Mouse (Mus musculus): ENCODE results near the gene Fgf16. TPM values are rescaled to one million over a fixed set of nuclear protein-coding genes. Genes with fewer than 3 reads are reported as not detected.

Fgf16 gene
- polyA plus RNA-seq (2012; rRNA removed), result not detected in 2 replicates

GRCm38 (mm10) chrX:105764162-105765004 lies at the start of gene Fgf16:
Gene Fgf16, plus strand, starts transcription at chrX:105764279.

Other genes with a start within 250 kb of the Fgf16 start
- 19.9 and 21.2 TPM in 2 replicates for gene Atrx, start 165.1 kb downstream of the Fgf16 start, polyA plus RNA-seq (2012; rRNA removed)
- gene Magt1, start 247.6 kb downstream of the Fgf16 start, polyA plus RNA-seq (2012; rRNA removed), result 9.9 and 11.4 TPM in 2 replicates